Mouse (Mus musculus) forebrain, postnatal 0 days (tissue): ENCODE measurements around the gene Rps6kb2. TPM values are rescaled to one million over a fixed set of nuclear protein-coding genes. Genes with fewer than 3 reads are reported as not detected.

Experiments
- ATAC-seq: fragments of 200-750 bp; cut with Nextera tagmentation; 2 replicates; pipeline ENCODE4 v1.8.0; 2017; ENCODE audit warnings: mild to moderate bottlenecking, moderate library complexity
- DNase-seq: peaks from one replicate; pipeline ENCODE4 v3.0.0-alpha.2; 2015
- H3K27ac ChIP-seq: fragments of 300-500 bp; sonication (generic); 2 replicates; pipeline ENCODE4 v1.5.1; 2014; ENCODE audit warnings: low read depth, mild to moderate bottlenecking, antibody characterized with exemption, low read length, moderate library complexity, mixed read lengths
- H3K27me3 ChIP-seq: fragments of 300-500 bp; sonication (generic); 2 replicates; pipeline ENCODE4 v1.6.1; 2014; ENCODE audit warnings: mild to moderate bottlenecking, low read length, mixed read lengths; ENCODE audit not compliant: insufficient read depth
- H3K36me3 ChIP-seq: fragments of 300-500 bp; sonication (generic); 2 replicates; pipeline ENCODE4 v1.6.1; 2014; ENCODE audit warnings: mild to moderate bottlenecking, moderate library complexity; ENCODE audit not compliant: insufficient read depth
- H3K4me1 ChIP-seq: fragments of 300-500 bp; sonication (generic); 2 replicates; pipeline ENCODE4 v1.6.1; 2014; ENCODE audit warnings: antibody characterized with exemption; ENCODE audit not compliant: insufficient read depth
- H3K4me2 ChIP-seq: fragments of 300-500 bp; sonication (generic); 2 replicates; pipeline ENCODE4 v1.6.1; 2014; ENCODE audit warnings: low read depth, mild to moderate bottlenecking, moderate library complexity
- H3K4me3 ChIP-seq: fragments of 300-500 bp; sonication (generic); 2 replicates; pipeline ENCODE4 v1.5.1; 2014; ENCODE audit warnings: low read depth, low read length, mixed read lengths
- H3K9ac ChIP-seq: fragments of 300-500 bp; sonication (generic); 2 replicates; pipeline ENCODE4 v1.6.1; 2014; ENCODE audit warnings: mild to moderate bottlenecking
- H3K9me3 ChIP-seq: fragments of 300-500 bp; sonication (generic); 2 replicates; pipeline ENCODE4 v1.6.1; 2016; ENCODE audit warnings: low read length
- CTCF ChIP-seq: sonication (generic); IDR thresholded peaks from 2 replicates; pipeline ENCODE4 v1.5.1; 2016; ENCODE audit warnings: antibody characterized with exemption, control low read depth, low read depth
- WGBS: fragments of 180-500 bp; shearing (Covaris S2); extraction: QIAGEN DNeasy Blood & Tissue Kit; methylation state at CpG from one replicate; pipeline ENCODE4 v1.1.7; 2014; 5-methylcytosine and 5-hydroxymethylcytosine counted together
- polyA plus RNA-seq: library from polyadenylated mRNA; unstranded; fragments of >200 nt; fragmentation: Nextera tagmentation; extraction: Ambion mirVana; gene quantifications from 2 replicates; pipeline ENCODE4 v1.2.1, GENCODE M21; 2015
- total RNA-seq: library from RNA; depleted of rRNA; stranded (reverse); fragments of >200 nt; gene quantifications from 2 replicates; pipeline ENCODE4 v1.2.3, GENCODE M21; 2014

The Rps6kb2 gene
- total and polyA plus RNA-seq, 2 experiments from 2014 or later, result 33.5 to 55.5 TPM

DNA sequence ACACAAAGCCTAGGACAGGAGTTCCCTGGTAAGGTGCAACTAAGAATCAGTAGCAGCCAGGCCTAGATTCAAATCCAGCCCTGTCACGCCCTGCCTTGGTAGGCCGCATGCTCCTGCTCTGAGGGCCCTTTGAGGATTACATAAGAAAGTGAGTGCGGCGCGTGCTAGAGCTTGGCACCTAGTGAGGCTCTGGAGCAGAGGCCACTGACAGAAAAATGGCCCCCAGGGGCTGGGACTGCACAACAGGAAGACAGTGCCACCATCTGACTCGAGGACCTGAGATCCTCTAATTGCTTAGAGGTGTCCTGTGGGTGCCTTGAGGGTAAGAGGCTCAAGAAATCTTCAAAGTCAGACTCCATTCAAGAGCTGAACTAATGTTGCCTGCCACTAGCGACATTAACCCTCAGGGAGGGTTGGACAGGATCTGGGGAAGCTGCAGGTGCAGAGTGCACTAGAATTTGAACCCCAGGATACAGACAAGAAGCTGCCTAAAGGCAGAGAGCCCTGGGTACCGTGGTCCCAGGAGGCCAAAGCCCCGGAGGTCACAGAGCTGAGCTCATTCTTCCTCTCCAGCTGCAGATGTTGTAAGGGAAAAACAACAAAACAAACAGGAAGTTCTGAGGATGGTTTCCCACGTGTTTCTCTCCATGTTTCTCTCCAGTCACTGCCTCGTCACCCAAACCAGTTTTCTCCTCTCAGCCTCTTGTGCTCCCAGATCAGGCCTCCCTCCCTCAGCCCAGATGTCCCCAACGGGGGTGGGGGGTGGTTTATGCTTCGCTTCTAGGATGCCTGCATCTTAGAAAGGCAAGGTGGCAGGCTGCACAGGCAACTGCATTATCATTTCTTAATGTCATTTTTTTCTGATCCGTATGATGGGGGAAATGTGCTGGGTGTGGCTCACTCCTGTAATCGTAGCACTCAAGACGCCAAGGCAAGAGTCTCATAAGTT is 18.3 kb downstream of the Rps6kb2 start:
- no peak for ATAC-seq
- Histone ChIP-seq H3K4me2 (no peak overlapping the region), H3K4me3 (no peak overlapping the region), H3K9ac (no peak overlapping the region), H3K36me3 (no peaks in the 10 kb centered on the region), H3K27ac (no peak overlapping the region), H3K4me1 (peaks cover 8% of the 10 kb centered on the region; the same call in 1 of the 2 replicates), H3K9me3 (no peaks in the 10 kb centered on the region), H3K27me3 (no peaks in the 10 kb centered on the region)
- 83% methylated on average over 16 of the region's 16 CpGs for WGBS
- DNase-seq, result no peak
- TF ChIP-seq CTCF, result no peak

DNA sequence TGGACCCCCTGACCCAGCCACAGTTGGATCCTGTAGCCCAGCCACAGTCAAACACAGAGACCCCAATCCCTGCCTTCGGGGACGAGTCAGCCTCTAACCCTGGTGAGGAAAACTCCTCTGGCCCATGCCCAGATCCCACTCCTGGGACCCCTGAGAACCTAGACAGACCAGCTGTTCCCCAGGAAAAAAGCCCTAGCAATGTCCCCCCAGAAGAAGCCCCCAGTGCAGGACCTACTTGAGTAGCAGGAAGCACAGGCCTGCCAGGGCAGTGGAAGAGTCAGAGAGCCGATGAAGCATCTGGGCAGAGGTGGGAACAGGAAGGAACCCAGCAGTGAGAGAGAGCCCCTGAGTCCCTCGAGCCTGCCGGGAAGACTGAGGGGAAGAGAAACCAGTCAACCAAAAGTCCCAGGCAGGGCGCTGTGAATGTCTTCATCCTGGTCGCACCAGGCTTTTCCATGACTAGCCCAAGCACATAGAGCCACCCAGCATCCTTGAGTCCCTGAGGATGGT is 19.3 kb downstream of the Rps6kb2 start, which contains the start of gene Cabp4:
TSS of gene Cabp4 (minus strand) at position 275 of the 510 bp plus-strand sequence.
- ATAC-seq (no peak), DNase-seq (no peak)
- Histone ChIP-seq H3K9me3 (no peaks in the 10 kb centered on the region), H3K27ac (no peak within 1 kb of the TSS), H3K9ac (no peak within 1 kb of the TSS), H3K27me3 (no peaks in the 10 kb centered on the region), H3K36me3 (no peaks in the 10 kb centered on the region), H3K4me3 (no peak within 1 kb of the TSS), H3K4me2 (no peak within 1 kb of the TSS), H3K4me1 (peaks cover 1% of the 10 kb centered on the region; the same call in 1 of the 2 replicates)
- WGBS, result 85% methylated on average over 7 of the region's 7 CpGs
- TF ChIP-seq CTCF, result no peak

DNA sequence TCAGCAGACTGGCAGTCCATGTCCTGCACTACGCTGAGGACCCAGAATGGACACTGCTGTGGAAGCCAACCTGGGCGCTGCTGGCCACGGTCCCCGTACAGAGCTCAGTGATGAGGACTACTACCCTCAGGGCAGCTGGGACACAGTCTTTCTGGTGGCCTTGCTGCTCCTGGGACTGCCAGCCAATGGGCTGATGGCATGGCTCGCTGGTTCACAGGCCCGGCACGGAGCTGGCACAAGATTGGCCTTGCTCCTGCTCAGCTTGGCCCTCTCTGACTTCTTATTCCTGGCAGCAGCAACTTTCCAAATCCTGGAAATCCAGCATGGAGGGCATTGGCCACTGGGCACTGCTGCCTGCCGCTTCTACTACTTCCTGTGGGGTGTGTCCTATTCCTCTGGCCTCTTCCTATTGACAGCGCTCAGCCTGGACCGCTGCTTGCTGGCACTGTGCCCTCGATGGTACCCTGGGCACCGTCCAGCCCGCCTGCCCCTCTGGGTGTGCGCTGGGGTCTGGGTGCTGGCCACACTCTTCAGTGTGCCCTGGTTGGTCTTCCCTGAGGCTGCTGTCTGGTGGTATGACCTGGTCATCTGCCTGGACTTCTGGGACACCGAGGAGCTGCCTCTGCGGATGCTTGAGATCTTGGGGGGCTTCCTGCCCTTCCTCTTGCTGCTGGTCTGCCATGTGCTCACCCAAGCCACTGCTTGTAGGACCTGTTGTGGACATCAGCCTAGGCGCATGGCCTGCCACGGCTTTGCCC is 20.6 kb downstream of the Rps6kb2 start:
- DNase-seq (no peak), ATAC-seq (no peak)
- H3K9ac ChIP-seq, result no peak overlapping the region
- H3K9me3 ChIP-seq, result no peaks in the 10 kb centered on the region
- no peaks in the 10 kb centered on the region for H3K4me1 ChIP-seq
- no peak overlapping the region for H3K27ac ChIP-seq
- no peak overlapping the region for H3K4me3 ChIP-seq
- TF ChIP-seq CTCF, result no peak
- no peaks in the 10 kb centered on the region for H3K36me3 ChIP-seq
- H3K4me2 ChIP-seq, result no peak overlapping the region
- 88% methylated on average over 18 of the region's 18 CpGs for WGBS
- no peaks in the 10 kb centered on the region for H3K27me3 ChIP-seq

DNA sequence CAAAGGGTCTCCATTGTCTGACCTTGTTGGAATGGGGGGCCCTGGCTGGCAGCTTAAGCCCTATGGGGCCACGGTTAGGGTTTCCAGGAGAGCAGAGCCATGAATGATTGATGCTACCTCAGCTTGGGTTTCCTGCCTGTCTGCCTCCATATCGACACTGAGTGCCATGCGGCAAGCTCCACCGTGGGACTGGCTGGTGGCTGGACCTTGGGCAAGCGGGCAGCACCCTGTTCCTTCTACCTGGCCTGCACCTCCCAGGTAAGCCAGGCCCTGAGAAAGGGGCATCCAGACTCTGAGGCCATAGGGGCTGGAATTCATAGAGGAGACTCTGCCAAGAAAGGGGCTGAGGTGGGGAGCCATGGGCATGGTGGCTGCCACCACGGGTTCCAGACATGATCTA is 23.0 kb downstream of the Rps6kb2 start:
- no peak overlapping the region for H3K27ac ChIP-seq
- no peak for TF ChIP-seq CTCF
- no peak overlapping the region for H3K4me3 ChIP-seq
- H3K27me3 ChIP-seq, result no peaks in the 10 kb centered on the region
- H3K36me3 ChIP-seq, result no peaks in the 10 kb centered on the region
- WGBS, result 80% methylated on average over 6 of the region's 6 CpGs
- H3K9ac ChIP-seq, result no peak overlapping the region
- H3K4me1 ChIP-seq, result no peaks in the 10 kb centered on the region
- no peaks in the 10 kb centered on the region for H3K9me3 ChIP-seq
- ATAC-seq (no peak), DNase-seq (no peak)
- no peak overlapping the region for H3K4me2 ChIP-seq

DNA sequence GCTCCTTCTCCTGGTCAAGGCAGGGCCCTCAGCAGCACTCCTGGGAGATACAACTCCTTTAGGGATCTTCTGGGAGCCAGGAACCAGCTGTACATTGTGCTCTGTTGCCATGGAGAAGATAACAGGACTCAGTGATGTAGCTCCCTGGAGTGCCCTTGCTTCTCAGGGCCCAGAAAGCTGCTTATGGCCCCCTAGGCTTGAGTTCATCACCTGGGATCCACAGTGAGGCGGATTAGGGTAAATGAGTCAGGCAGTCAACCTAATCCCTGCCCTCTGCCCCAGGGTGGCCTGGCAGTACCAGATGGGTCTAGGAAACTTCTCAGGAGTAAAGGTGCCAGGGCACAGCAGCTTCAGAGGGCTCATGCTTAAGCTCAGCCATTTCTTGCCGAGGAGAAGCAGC is 23.7 kb downstream of the Rps6kb2 start, which contains the start of gene Gpr152:
TSS of gene Gpr152 (plus strand) at position 342 of the 400 bp plus-strand sequence.
- no peaks in the 10 kb centered on the region for H3K27me3 ChIP-seq
- no peak for DNase-seq
- WGBS, result 69% methylated on average over 2 of the region's 2 CpGs
- no peak for TF ChIP-seq CTCF
- no peaks in the 10 kb centered on the region for H3K4me1 ChIP-seq
- ATAC-seq, result no peak
- H3K27ac ChIP-seq, result no peak within 1 kb of the TSS
- H3K4me3 ChIP-seq, result no peak within 1 kb of the TSS
- no peak within 1 kb of the TSS for H3K9ac ChIP-seq
- no peaks in the 10 kb centered on the region for H3K36me3 ChIP-seq
- no peaks in the 10 kb centered on the region for H3K9me3 ChIP-seq
- no peak within 1 kb of the TSS for H3K4me2 ChIP-seq

DNA sequence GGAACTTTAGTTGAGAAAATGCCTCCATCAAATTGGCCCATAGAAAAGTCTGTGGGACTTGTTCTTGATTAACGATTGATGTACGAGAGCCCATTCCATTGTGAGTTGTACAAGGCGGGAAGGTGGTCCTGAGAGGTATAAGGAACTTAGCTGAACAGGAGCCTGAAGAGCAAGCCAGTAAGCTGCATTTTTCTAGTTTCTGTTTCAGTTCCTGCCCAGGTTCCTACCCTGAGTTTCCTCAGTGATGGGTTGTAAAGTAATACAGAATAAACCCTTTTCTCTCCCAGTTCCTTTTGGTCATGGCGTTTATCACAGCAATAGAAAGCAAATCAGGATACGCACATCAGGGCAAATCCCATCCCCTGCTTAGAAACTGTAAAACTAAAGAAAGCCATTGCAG is 25.2 kb downstream of the Rps6kb2 start:
- Histone ChIP-seq H3K4me3 (no peak overlapping the region), H3K27me3 (no peaks in the 10 kb centered on the region), H3K4me1 (no peaks in the 10 kb centered on the region), H3K9ac (no peak overlapping the region), H3K36me3 (peaks cover 5% of the 10 kb centered on the region), H3K9me3 (no peaks in the 10 kb centered on the region), H3K4me2 (no peak overlapping the region), H3K27ac (no peak overlapping the region)
- ATAC-seq, result no peak
- 77% methylated on average over 5 of the region's 5 CpGs for WGBS
- TF ChIP-seq CTCF, result no peak
- no peak for DNase-seq
